Mouse (Mus musculus): ENCODE measurements around the gene Tram2.

Gene Tram2

GRCm38 (mm10) chr1:21079217-21079773, at the start of gene Tram2:
Tram2 (minus strand) TSS chr1:21079229.
- DNase-seq (ENCODE audit: low spot score in 2 of 2): peak; percentile 59 to 81

DNA sequence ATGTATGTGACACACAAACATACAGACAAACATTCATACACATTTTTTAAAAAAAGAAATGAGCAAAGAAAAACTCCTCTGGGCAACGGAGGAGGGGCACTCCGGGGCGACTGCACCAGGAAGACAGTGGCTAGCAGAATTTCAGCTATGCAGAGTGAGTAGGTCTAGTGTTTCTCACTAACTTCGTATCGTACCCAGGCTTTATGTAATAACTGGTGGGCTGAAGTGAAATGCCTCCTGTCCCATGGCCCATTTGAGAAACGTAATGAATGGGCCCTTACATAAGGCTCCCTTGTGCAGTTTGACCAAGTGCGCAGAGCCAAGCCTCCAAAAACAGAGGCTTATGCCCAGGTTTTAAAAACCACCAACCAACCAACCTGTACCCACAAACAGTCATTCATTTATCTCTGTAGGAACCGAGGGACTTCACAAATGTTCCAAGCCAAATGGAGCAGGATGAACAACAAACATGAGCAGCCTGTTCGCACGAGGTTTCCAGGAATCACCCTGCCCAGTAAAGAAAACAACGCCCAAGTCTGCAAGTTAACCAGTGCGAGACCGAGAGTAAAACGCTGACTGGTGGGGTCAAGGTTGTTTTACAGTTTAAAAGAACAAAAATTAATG, 45.8 kb upstream of the Tram2 start:
- DNase-seq (ENCODE audit: low spot score in 2 of 2): no peak

GRCm38 (mm10) chr1:21103784-21104183, 24.8 kb upstream of the Tram2 start:
- DNase-seq (ENCODE audit: low spot score in 2 of 2): no peak

DNA sequence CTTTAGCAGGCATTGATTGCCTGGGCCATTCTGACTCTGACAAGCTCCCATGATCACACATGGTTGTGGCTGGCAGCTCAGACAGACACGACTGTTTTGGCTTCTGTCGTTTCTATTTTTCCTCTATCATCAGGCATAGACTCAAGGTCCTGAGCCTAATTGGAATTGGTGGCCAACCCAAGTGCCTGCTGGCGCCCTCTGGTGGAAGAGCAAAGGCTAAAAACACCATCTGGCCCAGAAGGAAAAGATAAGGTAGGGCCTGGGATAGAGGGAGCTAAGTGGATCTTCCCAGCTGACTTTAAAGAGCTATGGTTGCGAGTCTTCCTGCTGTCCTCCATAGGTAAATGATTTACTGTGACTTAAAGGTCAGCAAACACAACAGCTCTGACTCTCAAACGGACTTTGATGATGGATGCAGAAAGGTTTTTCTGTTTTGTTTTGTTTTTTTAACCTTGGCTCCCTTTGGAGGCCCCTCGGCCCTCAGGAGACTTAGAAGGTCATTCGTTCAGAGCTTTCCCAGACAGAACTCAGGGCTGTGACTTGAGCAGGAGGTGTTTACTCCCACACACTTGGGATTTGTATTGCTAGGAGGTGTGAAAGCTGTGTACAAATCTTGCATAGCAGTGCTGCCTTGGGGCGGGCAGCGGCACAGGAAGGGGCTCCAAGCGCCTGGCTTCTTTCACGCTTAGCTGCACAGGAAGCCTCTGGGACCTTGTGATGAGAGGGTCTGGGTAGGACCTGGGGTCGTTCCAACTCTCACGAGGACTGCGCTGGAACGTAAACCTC, 22.4 kb upstream of the Tram2 start:
- peak in 1 of 2 experiments; percentile 24 for DNase-seq (ENCODE audit: low spot score in 2 of 2)

GRCm38 (mm10) chr1:21100726-21101125, 21.7 kb upstream of the Tram2 start:
- DNase-seq (ENCODE audit: low spot score in 2 of 2): no peak

GRCm38 (mm10) chr1:21097001-21097989, 18.3 kb upstream of the Tram2 start:
- DNase-seq (ENCODE audit: low spot score in 2 of 2): no peak

DNA sequence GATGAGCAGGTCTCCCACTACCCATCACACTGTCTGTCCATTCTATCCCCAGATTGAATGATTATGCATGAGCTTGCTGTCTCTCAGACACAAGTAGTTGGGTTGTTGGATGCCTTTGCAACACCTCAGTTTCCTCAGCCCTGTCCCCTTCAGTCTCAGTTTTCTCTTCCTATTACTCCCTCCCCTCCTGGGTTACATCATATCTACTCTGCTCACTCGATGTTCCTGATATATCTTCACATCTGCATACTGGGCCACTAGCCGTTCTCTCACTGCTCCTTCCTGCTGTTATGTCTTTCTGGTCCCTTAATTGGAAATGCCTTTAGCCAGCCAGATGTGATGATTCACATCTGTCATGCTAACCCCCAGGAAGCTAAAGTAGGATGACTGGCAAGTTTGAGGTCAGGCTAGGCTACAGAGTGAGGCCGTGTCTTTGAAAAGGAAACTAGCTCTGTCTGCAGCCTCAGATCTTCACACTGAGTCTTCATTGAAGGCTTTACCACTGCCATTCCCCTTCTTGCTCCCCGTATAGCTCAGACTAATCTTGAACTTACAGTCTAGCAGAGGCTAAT, 15.7 kb upstream of the Tram2 start:
- DNase-seq (ENCODE audit: low spot score in 2 of 2): no peak

- no peak for DNase-seq (ENCODE audit: low spot score in 2 of 2)
Observed at GRCm38 (mm10) chr1:21089661-21090117, 10.7 kb upstream of the Tram2 start.

- no peak for DNase-seq (ENCODE audit: low spot score in 2 of 2)
Observed at GRCm38 (mm10) chr1:21086291-21086690, 7.3 kb upstream of the Tram2 start.

DNA sequence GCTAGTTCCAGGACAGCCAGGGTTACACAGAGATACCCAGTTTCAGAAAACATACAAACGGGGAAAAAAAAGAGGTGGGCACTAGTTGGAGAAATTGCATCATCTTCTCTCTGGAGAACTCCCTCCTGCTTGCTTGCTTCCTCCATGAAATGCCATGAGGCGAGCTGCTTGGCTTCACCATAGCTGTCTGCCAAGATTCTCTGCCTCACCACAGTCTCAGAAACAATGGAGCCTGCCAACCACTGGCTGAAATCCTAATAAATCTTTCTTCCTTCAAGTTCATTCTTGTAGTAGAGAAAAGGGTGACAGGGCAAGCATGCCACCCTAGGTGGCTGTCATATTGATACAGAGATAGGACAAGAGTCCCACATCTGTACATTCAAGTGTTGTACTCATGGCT, 5.6 kb upstream of the Tram2 start:
- DNase-seq (ENCODE audit: low spot score in 2 of 2): no peak

- DNase-seq (ENCODE audit: low spot score in 2 of 2): no peak
Observed at GRCm38 (mm10) chr1:21080362-21080761, 1.3 kb upstream of the Tram2 start.

DNA sequence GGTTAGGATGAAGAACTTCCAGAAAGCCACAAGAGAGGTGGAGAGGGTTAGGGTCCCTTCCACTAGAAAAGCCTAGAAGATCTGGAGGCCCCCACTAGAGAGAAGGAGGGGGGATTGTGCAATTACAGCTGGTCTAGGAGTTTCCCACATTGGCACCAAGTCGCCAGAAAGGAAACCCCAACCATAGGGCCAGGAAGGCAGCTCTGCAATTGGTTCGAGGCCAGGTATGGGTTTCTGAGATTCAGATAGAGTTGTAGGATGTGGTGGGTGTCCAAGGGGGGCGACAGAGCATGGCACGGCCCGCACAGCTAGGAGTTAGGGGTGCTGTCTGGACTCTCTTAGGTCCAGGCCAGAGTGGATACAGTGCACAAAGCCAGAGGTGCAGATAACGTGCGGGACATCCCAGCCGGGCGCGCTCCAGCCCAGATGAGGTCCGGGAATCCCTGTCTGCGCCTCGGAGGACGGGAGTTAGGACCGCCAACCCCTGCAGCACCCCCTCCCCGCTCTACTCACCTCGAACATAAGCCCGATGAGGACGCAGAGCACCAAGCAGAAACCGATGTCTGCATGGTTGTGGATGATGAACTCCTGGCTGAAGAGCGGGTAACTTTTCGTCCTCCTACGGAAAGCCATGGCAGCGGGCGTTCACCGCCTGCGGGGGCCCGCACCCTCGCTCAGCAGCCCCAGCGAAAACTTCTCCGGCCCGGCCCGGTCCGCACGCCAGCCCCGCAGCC, 381 bp downstream of the Tram2 start:
- no peak for DNase-seq (ENCODE audit: low spot score in 2 of 2)

- no peak for DNase-seq (ENCODE audit: low spot score in 2 of 2)
Observed at GRCm38 (mm10) chr1:21077619-21078018, 1.4 kb downstream of the Tram2 start.

GRCm38 (mm10) chr1:21077191-21077590, 1.8 kb downstream of the Tram2 start:
- no peak for DNase-seq (ENCODE audit: low spot score in 2 of 2)

- no peak for DNase-seq (ENCODE audit: low spot score in 2 of 2)
Observed at GRCm38 (mm10) chr1:21075986-21076495, 3.0 kb downstream of the Tram2 start.

- no peak for DNase-seq (ENCODE audit: low spot score in 2 of 2)
Observed at GRCm38 (mm10) chr1:21074231-21074630, 4.8 kb downstream of the Tram2 start.

DNA sequence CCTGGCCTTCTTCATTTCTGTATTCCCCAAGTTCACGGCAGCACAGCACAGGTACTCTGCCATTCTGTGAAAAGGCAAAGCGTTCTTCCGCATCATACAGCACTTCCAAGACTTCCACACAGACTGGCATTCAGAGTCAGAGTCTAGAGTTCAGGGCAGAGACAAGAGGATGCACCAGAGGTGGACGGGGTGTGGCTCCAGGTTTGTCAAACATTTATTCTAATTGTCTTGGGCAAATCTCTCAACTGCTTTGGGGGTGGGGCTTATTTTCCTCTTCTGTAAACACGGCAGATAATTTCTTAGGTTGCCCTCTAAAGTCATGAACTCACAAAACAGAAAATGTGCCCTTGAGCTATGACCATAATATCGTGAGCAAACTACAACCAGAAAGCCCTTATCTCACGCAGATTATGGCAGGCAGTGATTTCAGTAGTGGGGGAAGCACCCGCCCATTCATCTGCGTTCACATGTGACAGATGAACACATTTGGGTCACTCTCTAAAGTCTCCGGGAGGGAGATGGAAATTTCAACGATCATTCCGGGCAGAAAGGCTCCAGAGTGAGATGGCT, 6.1 kb downstream of the Tram2 start:
- DNase-seq (ENCODE audit: low spot score in 2 of 2): no peak

GRCm38 (mm10) chr1:21070658-21071057, 8.4 kb downstream of the Tram2 start:
- DNase-seq (ENCODE audit: low spot score in 2 of 2): no peak

GRCm38 (mm10) chr1:21069830-21070522, 9.1 kb downstream of the Tram2 start:
- DNase-seq (ENCODE audit: low spot score in 2 of 2): no peak

- DNase-seq (ENCODE audit: low spot score in 2 of 2): no peak
Observed at GRCm38 (mm10) chr1:21068491-21068890, 10.5 kb downstream of the Tram2 start.
